Mouse (Mus musculus): ENCODE measurements around the gene H13.

GRCm38 (mm10) chr2:152629239-152629638 is 40.0 kb upstream of the H13 start:
- no peak for TF ChIP-seq CTCF (IDR thresholded peaks at IDR 0.05; ENCODE audit: extremely low read depth, insufficient read depth, insufficient read length, insufficient replicate concordance)
- TF ChIP-seq POLR2A (IDR thresholded peaks at IDR 0.05; ENCODE audit: low read depth, low read length) = no peak

Measured in spleen, adult 2 months (tissue).